Mouse (Mus musculus) limb, embryonic 14.5 days (tissue): ENCODE results near the gene Ptpn14. TPM values are rescaled to one million over a fixed set of nuclear protein-coding genes. Genes with fewer than 3 reads are reported as not detected.

Experiments used
- ATAC-seq: fragments of 200-750 bp; cut with Nextera tagmentation; 2 replicates; pipeline ENCODE4 v1.8.0; 2017; ENCODE audit warnings: low read depth, moderate number of reproducible peaks, moderate TSS enrichment; ENCODE audit not compliant: low FRiP score
- DNase-seq: peaks from one replicate; pipeline ENCODE4 v3.0.0-alpha.2; 2015; ENCODE audit warnings: low spot score
- H3K27ac ChIP-seq: fragments of 300-500 bp; sonication (generic); replicated peaks from 2 replicates; pipeline ENCODE4 v1.5.1; 2014; ENCODE audit warnings: low read depth, mild to moderate bottlenecking, low read length, moderate library complexity, mixed read lengths
- H3K27me3 ChIP-seq: fragments of 300-500 bp; sonication (generic); 2 replicates; pipeline ENCODE4 v1.6.1; 2014; ENCODE audit warnings: low read length, mixed read lengths; ENCODE audit not compliant: control insufficient read depth, insufficient read depth
- H3K36me3 ChIP-seq: fragments of 300-500 bp; sonication (generic); 2 replicates; pipeline ENCODE4 v1.6.1; 2014; ENCODE audit warnings: mild to moderate bottlenecking, low read length, moderate library complexity, mixed read lengths; ENCODE audit not compliant: control insufficient read depth, insufficient read depth
- H3K4me1 ChIP-seq: fragments of 300-500 bp; sonication (generic); 2 replicates; pipeline ENCODE4 v1.6.1; 2014; ENCODE audit warnings: antibody characterized with exemption, low read length, mixed read lengths; ENCODE audit not compliant: control insufficient read depth, insufficient read depth
- H3K4me2 ChIP-seq: fragments of 300-500 bp; sonication (generic); replicated peaks from 2 replicates; pipeline ENCODE4 v1.6.1; 2014; ENCODE audit warnings: low read depth, mild to moderate bottlenecking, low read length, moderate library complexity; ENCODE audit not compliant: severe bottlenecking
- H3K4me3 ChIP-seq: fragments of 300-500 bp; sonication (generic); replicated peaks from 2 replicates; pipeline ENCODE4 v1.5.1; 2014; ENCODE audit warnings: low read length
- H3K9ac ChIP-seq: fragments of 300-500 bp; sonication (generic); 2 replicates; pipeline ENCODE4 v1.6.1; 2014; ENCODE audit warnings: mild to moderate bottlenecking, low read depth, low read length, moderate library complexity; ENCODE audit not compliant: severe bottlenecking
- H3K9me3 ChIP-seq: fragments of 300-500 bp; sonication (generic); 2 replicates; pipeline ENCODE4 v1.6.1; 2016; ENCODE audit warnings: low read length; ENCODE audit not compliant: control insufficient read depth
- POLR2A ChIP-seq: fragments of 200-500 bp; IDR thresholded peaks from 2 replicates; pipeline ENCODE4 v1.8.0; 2012; ENCODE audit warnings: inconsistent platforms, mild to moderate bottlenecking, moderate library complexity, borderline replicate concordance; ENCODE audit not compliant: insufficient read depth, insufficient read length; ENCODE audit errors: extremely low read depth
- WGBS: fragments of 180-500 bp; shearing (Covaris S2); extraction: QIAGEN DNeasy Blood & Tissue Kit; methylation state at CpG from one replicate; pipeline ENCODE4 v1.1.7; 2014; 5-methylcytosine and 5-hydroxymethylcytosine counted together
- polyA plus RNA-seq, 2 experiments: library from polyadenylated mRNA; depleted of rRNA in 1 of 2; stranded (reverse) in 1 of 2; unstranded in 1 of 2; fragments of >200 nt; fragmentation: Nextera tagmentation in 1 of 2; extraction: Ambion mirVana in 1 of 2; gene quantifications; 2 replicates each; pipeline versions ENCODE4 v1.2.1 to v1.2.3; 2012 to 2014

Gene Ptpn14
- polyA plus RNA-seq, 2 experiments, result 16.1 to 21.8 TPM

- Histone ChIP-seq H3K9ac (no peak overlapping the region), H3K27me3 (no peaks in the 10 kb centered on the region), H3K4me3 (no peak overlapping the region), H3K9me3 (no peaks in the 10 kb centered on the region), H3K4me1 (peaks cover 20% of the 10 kb centered on the region), H3K4me2 (no peak overlapping the region), H3K36me3 (peaks cover 24% of the 10 kb centered on the region), H3K27ac (peak overlapping the region; percentile 33; the same call in 1 of the 2 replicates)
- no peak for TF ChIP-seq POLR2A
- ATAC-seq (peak; percentile 42; the same call in 1 of the 2 replicates), DNase-seq (peak; percentile 38)
- WGBS, result 63% methylated on average over 2 of the region's 2 CpGs
Observed at GRCm38 (mm10) chr1:189879212-189879611, 151.1 kb downstream of the Ptpn14 start.

GRCm38 (mm10) chr1:189879965-189880364 is 151.9 kb downstream of the Ptpn14 start:
- peaks cover 12% of the 10 kb centered on the region for H3K4me1 ChIP-seq
- no peak overlapping the region for H3K4me2 ChIP-seq
- ATAC-seq, result no peak
- H3K27me3 ChIP-seq, result no peaks in the 10 kb centered on the region
- TF ChIP-seq POLR2A, result no peak
- no peak overlapping the region for H3K9ac ChIP-seq
- no peaks in the 10 kb centered on the region for H3K9me3 ChIP-seq
- no peak for DNase-seq
- no peak overlapping the region for H3K27ac ChIP-seq
- H3K4me3 ChIP-seq, result no peak overlapping the region
- H3K36me3 ChIP-seq, result peaks cover 24% of the 10 kb centered on the region
- 73% methylated on average over 8 of the region's 8 CpGs for WGBS

- Histone ChIP-seq H3K4me3 (no peak overlapping the region), H3K36me3 (peaks cover 31% of the 10 kb centered on the region), H3K27ac (no peak overlapping the region), H3K9me3 (no peaks in the 10 kb centered on the region), H3K27me3 (no peaks in the 10 kb centered on the region), H3K4me2 (no peak overlapping the region), H3K9ac (no peak overlapping the region), H3K4me1 (peaks cover 4% of the 10 kb centered on the region)
- DNase-seq (no peak), ATAC-seq (no peak)
- no peak for TF ChIP-seq POLR2A
- 87% methylated on average over 14 of the region's 14 CpGs for WGBS
Observed at GRCm38 (mm10) chr1:189880745-189881144, 152.7 kb downstream of the Ptpn14 start.

- Histone ChIP-seq H3K4me3 (no peak overlapping the region), H3K4me2 (no peak overlapping the region), H3K27ac (no peak overlapping the region), H3K27me3 (no peaks in the 10 kb centered on the region), H3K9ac (no peak overlapping the region), H3K4me1 (no peaks in the 10 kb centered on the region; the same call in 1 of the 2 replicates), H3K9me3 (no peaks in the 10 kb centered on the region), H3K36me3 (peaks cover 34% of the 10 kb centered on the region)
- 49% methylated on average over 7 of the region's 7 CpGs for WGBS
- DNase-seq, result peak; percentile 64
- no peak for TF ChIP-seq POLR2A
- ATAC-seq, result no peak
Observed at GRCm38 (mm10) chr1:189882886-189883285, 154.8 kb downstream of the Ptpn14 start.

GRCm38 (mm10) chr1:189883531-189884170 is 155.6 kb downstream of the Ptpn14 start:
- 41% methylated on average over 18 of the region's 18 CpGs for WGBS
- ATAC-seq (no peak), DNase-seq (no peak)
- H3K9me3 ChIP-seq, result no peaks in the 10 kb centered on the region
- peaks cover 37% of the 10 kb centered on the region for H3K36me3 ChIP-seq
- no peak overlapping the region for H3K27ac ChIP-seq
- H3K4me3 ChIP-seq, result no peak overlapping the region
- no peak overlapping the region for H3K4me2 ChIP-seq
- TF ChIP-seq POLR2A, result no peak
- no peaks in the 10 kb centered on the region for H3K27me3 ChIP-seq
- no peak overlapping the region for H3K9ac ChIP-seq
- H3K4me1 ChIP-seq, result no peaks in the 10 kb centered on the region; the same call in 1 of the 2 replicates

- DNase-seq (no peak), ATAC-seq (no peak)
- H3K4me1 ChIP-seq, result no peaks in the 10 kb centered on the region
- no peak overlapping the region for H3K4me2 ChIP-seq
- H3K9ac ChIP-seq, result no peak overlapping the region
- peaks cover 35% of the 10 kb centered on the region for H3K36me3 ChIP-seq
- H3K27me3 ChIP-seq, result no peaks in the 10 kb centered on the region
- 69% methylated on average over 13 of the region's 13 CpGs for WGBS
- H3K9me3 ChIP-seq, result no peaks in the 10 kb centered on the region
- TF ChIP-seq POLR2A, result no peak
- H3K4me3 ChIP-seq, result no peak overlapping the region
- H3K27ac ChIP-seq, result no peak overlapping the region
Observed at GRCm38 (mm10) chr1:189884951-189885350, 156.9 kb downstream of the Ptpn14 start.
